Mouse (Mus musculus) testis, adult 2 months (tissue): ENCODE results near the gene Naip1.

Source experiments
- CTCF ChIP-seq: fragments of 200-500 bp; IDR thresholded peaks from 2 replicates; pipeline ENCODE4 v1.5.1; 2012; ENCODE audit warnings: low read depth, mild to moderate bottlenecking, inconsistent platforms, low read length, moderate library complexity; ENCODE audit not compliant: control insufficient read depth, insufficient read depth, insufficient replicate concordance
- POLR2A ChIP-seq: fragments of 200-500 bp; IDR thresholded peaks from 2 replicates; pipeline ENCODE4 v1.6.1; 2012; ENCODE audit warnings: low read depth, mild to moderate bottlenecking, inconsistent platforms, low read length, moderate library complexity; ENCODE audit not compliant: control insufficient read depth

DNA sequence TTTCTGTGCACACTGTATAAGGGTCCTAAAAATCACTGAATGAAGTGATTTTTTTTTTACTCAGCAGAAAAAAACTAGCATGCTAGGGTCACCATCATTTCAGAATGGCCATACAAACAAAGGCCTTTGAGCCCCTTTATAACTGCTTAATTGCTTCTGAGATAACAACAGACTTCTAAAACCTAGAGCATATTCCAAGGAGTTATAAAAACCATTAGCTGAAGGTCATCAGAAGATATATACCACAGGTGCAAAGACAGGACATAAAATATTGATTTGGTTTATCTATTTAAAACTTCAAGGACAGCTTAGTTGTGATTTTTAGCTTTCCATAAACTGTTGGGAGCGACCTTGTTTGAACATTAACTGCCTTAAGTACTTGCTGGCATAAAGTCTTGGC is 38.2 kb downstream of the Naip1 start:
- TF ChIP-seq CTCF = no peak
- TF ChIP-seq POLR2A = no peak
